Mouse (Mus musculus): ENCODE measurements around the gene E2f6.

Gene E2f6

GRCm38 (mm10) chr12:16810525-16811431 is at the start of gene E2f6:
E2f6 (plus strand) TSS chr12:16810963.
- DNase-seq: peak; percentile 89

- no peak for DNase-seq
Observed at GRCm38 (mm10) chr12:16761461-16761860, 49.3 kb upstream of the E2f6 start.

GRCm38 (mm10) chr12:16763649-16764422 is 46.9 kb upstream of the E2f6 start:
- DNase-seq: no peak

- DNase-seq: no peak
Observed at GRCm38 (mm10) chr12:16764776-16765445, 45.9 kb upstream of the E2f6 start.

GRCm38 (mm10) chr12:16768251-16768650 is 42.5 kb upstream of the E2f6 start:
- DNase-seq: no peak

- no peak for DNase-seq
Observed at GRCm38 (mm10) chr12:16768711-16769110, 42.1 kb upstream of the E2f6 start.

- DNase-seq: no peak
Observed at GRCm38 (mm10) chr12:16769601-16770165, 41.1 kb upstream of the E2f6 start.

- DNase-seq: no peak
Observed at GRCm38 (mm10) chr12:16774605-16775004, 36.2 kb upstream of the E2f6 start.

- DNase-seq: no peak
Observed at GRCm38 (mm10) chr12:16775351-16775750, 35.4 kb upstream of the E2f6 start.

GRCm38 (mm10) chr12:16778523-16778922 is 32.2 kb upstream of the E2f6 start:
- DNase-seq: no peak

GRCm38 (mm10) chr12:16779165-16779564 is 31.6 kb upstream of the E2f6 start:
- no peak for DNase-seq

GRCm38 (mm10) chr12:16780320-16780719 is 30.4 kb upstream of the E2f6 start:
- no peak for DNase-seq

GRCm38 (mm10) chr12:16781034-16781746 is 29.6 kb upstream of the E2f6 start:
- DNase-seq: no peak

- DNase-seq: no peak
Observed at GRCm38 (mm10) chr12:16788600-16788999, 22.2 kb upstream of the E2f6 start.

GRCm38 (mm10) chr12:16789199-16789598 is 21.6 kb upstream of the E2f6 start:
- DNase-seq: no peak

GRCm38 (mm10) chr12:16789756-16790155 is 21.0 kb upstream of the E2f6 start:
- no peak for DNase-seq

GRCm38 (mm10) chr12:16790456-16790855 is 20.3 kb upstream of the E2f6 start:
- DNase-seq: no peak

- DNase-seq: no peak
Observed at GRCm38 (mm10) chr12:16793371-16793770, 17.4 kb upstream of the E2f6 start.

- DNase-seq: no peak
Observed at GRCm38 (mm10) chr12:16795781-16796180, 15.0 kb upstream of the E2f6 start.

- DNase-seq: no peak
Observed at GRCm38 (mm10) chr12:16798894-16799293, 11.9 kb upstream of the E2f6 start.

GRCm38 (mm10) chr12:16799928-16800258 is 10.9 kb upstream of the E2f6 start:
- no peak for DNase-seq

GRCm38 (mm10) chr12:16800259-16800958 is 10.4 kb upstream of the E2f6 start, which contains the start of gene Greb1:
Greb1 (minus strand) TSS chr12:16800886.
- DNase-seq: no peak
